In the genomic region with DNA sequence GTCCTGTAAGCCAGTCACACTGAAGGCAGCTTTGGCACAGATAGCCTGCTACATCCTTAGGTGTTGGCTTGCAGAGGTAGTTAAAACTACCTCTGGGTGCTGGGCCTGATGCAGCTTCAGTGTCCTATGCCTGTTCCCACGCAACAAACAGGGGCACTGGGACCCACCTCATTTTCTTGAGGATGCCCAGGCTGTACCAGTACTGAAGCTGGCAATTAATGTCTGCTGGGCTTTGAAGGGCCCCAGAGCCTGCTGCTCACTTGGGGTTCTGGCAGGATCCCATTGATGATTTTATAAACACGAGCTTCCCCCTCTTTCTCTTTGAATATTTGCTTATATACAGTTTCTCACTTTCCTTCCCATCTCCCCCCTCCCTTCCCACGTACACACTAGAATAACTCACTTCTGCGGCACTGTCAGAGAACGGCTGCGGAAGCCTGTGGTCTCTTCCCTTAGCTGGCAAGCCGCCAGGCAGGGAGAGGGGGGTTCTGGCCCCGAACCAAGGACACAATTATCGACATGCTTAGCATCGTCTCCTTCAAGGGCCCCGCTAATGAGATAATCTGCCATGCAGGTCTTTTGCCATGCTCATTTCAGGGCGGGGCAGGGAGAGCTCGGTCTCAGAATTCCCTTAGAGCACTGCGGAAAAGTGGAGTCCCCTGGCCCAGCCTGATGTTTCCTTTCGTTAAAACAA, we compare ENCODE assay signal across 10 mouse cellular contexts.
DNase-seq lines count a peak whose midpoint lies in the region; ATAC-seq lines count a peak whose summit lies in the region.
"Had no signal": no experiment of that assay in that cellular context is flagged by ENCODE, and none has a peak within 500 bp of the region (broad histone marks: within the 10 kb centered on the region; RNA-seq: fewer than 3 reads in every experiment).

No protein-coding gene starts in this region.

- H3K4me1 ChIP-seq in neural tube, embryonic 12.5 days, result no peaks in the 10 kb centered on the region
- H3K4me1 ChIP-seq in kidney, embryonic 14.5 days (ENCODE audit: control insufficient read depth, insufficient read depth, low read length), result no peaks in the 10 kb centered on the region

- intact Hi-C loops in left cerebral cortex, postnatal 10 days (cut with DNase I), result no loop called here

- H3K4me2 ChIP-seq in neural tube, embryonic 12.5 days (replicated peaks), result no peak overlapping the region
- no peak overlapping the region for H3K4me2 ChIP-seq in kidney, embryonic 14.5 days (replicated peaks; ENCODE audit: low read depth, low read length)
- H3K4me2 ChIP-seq: stomach, embryonic 15.5 days had no signal

- WGBS in neural tube, embryonic 12.5 days, result 47% methylated on average over 15 of the region's 15 CpGs
- 54% methylated on average over 15 of the region's 15 CpGs for WGBS in kidney, embryonic 14.5 days

- H3K27ac ChIP-seq in neural tube, embryonic 12.5 days, result no peak overlapping the region
- H3K27ac ChIP-seq in kidney, embryonic 14.5 days (ENCODE audit: low read depth, low read length), result no peak overlapping the region
- H3K27ac ChIP-seq: heart, adult 2 months; stomach, embryonic 15.5 days had no signal

- DNase-seq in cerebellum, postnatal 10 days, result peak; percentile 91 to 94
- DNase-seq in cerebellum, adult 8-10 months, result no peak
- DNase-seq in neural tube, embryonic 10.5 days (ENCODE audit: extremely low spot score, low spot score), result no peak
- DNase-seq in left cerebral cortex, postnatal 10 days (ENCODE audit: extremely low spot score in 1 of 2, low spot score in 2 of 2), result peak; percentile 51 to 72
- DNase-seq in right cerebral cortex, postnatal 36 days (ENCODE audit: low spot score in 2 of 2), result peak; percentile 39 to 48
- no peak for DNase-seq in kidney, adult 9 months

- H3K9me3 ChIP-seq in neural tube, embryonic 12.5 days, result no peaks in the 10 kb centered on the region
- H3K9me3 ChIP-seq in kidney, embryonic 14.5 days (ENCODE audit: control insufficient read depth, low read length), result no peaks in the 10 kb centered on the region
- H3K9me3 ChIP-seq: stomach, embryonic 15.5 days had no signal

- no peak overlapping the region for H3K9ac ChIP-seq in neural tube, embryonic 12.5 days
- no peak overlapping the region for H3K9ac ChIP-seq in kidney, embryonic 14.5 days (ENCODE audit: low read depth, low read length)
- H3K9ac ChIP-seq: stomach, embryonic 15.5 days had no signal

- no peaks in the 10 kb centered on the region for H3K27me3 ChIP-seq in neural tube, embryonic 12.5 days (replicated peaks)
- H3K27me3 ChIP-seq in kidney, embryonic 14.5 days (ENCODE audit: control insufficient read depth, insufficient read depth, low read length), result no peaks in the 10 kb centered on the region
- H3K27me3 ChIP-seq: stomach, embryonic 15.5 days had no signal

- ATAC-seq in neural tube, embryonic 12.5 days (ENCODE audit: low FRiP score, low read depth), result peak; percentile 50; the same call in 1 of the 2 replicates
- ATAC-seq in kidney, embryonic 14.5 days (ENCODE audit: low FRiP score, low TSS enrichment), result no peak

- no peaks in the 10 kb centered on the region for H3K36me3 ChIP-seq in neural tube, embryonic 12.5 days
- no peaks in the 10 kb centered on the region for H3K36me3 ChIP-seq in kidney, embryonic 14.5 days (ENCODE audit: control insufficient read depth, insufficient read depth, low read length)
- H3K36me3 ChIP-seq: stomach, embryonic 15.5 days had no signal

- H3K4me3 ChIP-seq in neural tube, embryonic 12.5 days, result no peak overlapping the region
- no peak overlapping the region for H3K4me3 ChIP-seq in kidney, embryonic 14.5 days (ENCODE audit: low read length)
- H3K4me3 ChIP-seq: heart, adult 2 months; stomach, embryonic 15.5 days had no signal

Comparison
In these comparisons a context has a peak if more than half of its experiments do, and no peak if none do; other contexts are left out.
1. DNase-seq: peak in cerebellum, postnatal 10 days (2 of 2), left cerebral cortex, postnatal 10 days (2 of 2) and right cerebral cortex, postnatal 36 days (2 of 2); none in cerebellum, adult 8-10 months (single experiment), neural tube, embryonic 10.5 days (single experiment) and kidney, adult 9 months (single experiment).